Mouse (Mus musculus): ENCODE data around the gene Erich3. TPM values are rescaled to one million over a fixed set of nuclear protein-coding genes. Genes with fewer than 3 reads are reported as not detected.

Erich3 gene
- polyA plus RNA-seq, 3 experiments from 2014 or later, result not detected

GRCm38 (mm10) chr3:154682570-154682969, 18.9 kb downstream of the Erich3 start:
- ATAC-seq, result no peak

GRCm38 (mm10) chr3:154683667-154684066, 20.0 kb downstream of the Erich3 start:
- ATAC-seq, result peak; percentile 68

- no peak for ATAC-seq
Observed at GRCm38 (mm10) chr3:154690260-154690659, 26.6 kb downstream of the Erich3 start.

GRCm38 (mm10) chr3:154691897-154692571, 28.4 kb downstream of the Erich3 start:
- ATAC-seq, result no peak

DNA sequence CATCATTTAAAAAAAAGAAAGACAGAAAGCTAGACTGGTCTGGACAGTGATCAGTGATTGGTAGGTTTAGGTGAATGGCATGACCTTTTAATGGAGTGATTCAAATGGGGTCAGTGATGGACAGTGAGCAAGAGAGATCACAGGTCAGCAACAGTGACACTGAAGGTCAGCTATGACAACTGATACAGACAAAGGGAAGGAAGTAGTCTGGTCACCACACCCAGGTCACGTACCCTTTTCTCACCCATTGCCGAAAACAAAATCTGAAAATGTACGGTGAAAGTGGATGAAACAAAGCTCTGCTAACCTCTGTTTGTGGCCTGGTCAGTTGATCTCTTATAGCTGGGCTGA, 28.9 kb downstream of the Erich3 start:
- ATAC-seq, result no peak

GRCm38 (mm10) chr3:154693902-154694301, 30.2 kb downstream of the Erich3 start:
- ATAC-seq, result peak; percentile 52

GRCm38 (mm10) chr3:154696611-154697010, 33.0 kb downstream of the Erich3 start:
- no peak for ATAC-seq

- no peak for ATAC-seq
Observed at GRCm38 (mm10) chr3:154698907-154699306, 35.2 kb downstream of the Erich3 start.

DNA sequence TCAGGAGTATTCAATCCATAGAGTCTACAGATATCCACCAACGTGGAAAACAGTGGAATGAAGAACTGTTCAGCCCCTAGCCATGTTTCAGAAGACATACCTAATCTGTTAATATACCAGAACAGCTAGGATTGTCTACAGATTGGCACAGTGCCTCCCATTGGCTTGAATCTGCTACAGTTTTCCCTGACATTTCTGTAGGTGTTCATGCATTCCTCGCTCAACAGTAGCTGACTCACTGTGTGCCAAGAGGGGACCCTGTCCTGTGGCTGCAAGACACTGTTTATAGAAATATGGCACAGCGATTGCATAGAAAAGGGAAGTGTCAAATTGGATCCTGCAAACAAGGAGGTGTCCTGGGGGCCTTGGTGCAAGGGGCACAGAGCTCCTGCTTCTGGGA, 36.6 kb downstream of the Erich3 start:
- no peak for ATAC-seq

- no peak for ATAC-seq
Observed at GRCm38 (mm10) chr3:154700735-154701134, 37.1 kb downstream of the Erich3 start.

- no peak for ATAC-seq
Observed at GRCm38 (mm10) chr3:154704755-154705154, 41.1 kb downstream of the Erich3 start.

DNA sequence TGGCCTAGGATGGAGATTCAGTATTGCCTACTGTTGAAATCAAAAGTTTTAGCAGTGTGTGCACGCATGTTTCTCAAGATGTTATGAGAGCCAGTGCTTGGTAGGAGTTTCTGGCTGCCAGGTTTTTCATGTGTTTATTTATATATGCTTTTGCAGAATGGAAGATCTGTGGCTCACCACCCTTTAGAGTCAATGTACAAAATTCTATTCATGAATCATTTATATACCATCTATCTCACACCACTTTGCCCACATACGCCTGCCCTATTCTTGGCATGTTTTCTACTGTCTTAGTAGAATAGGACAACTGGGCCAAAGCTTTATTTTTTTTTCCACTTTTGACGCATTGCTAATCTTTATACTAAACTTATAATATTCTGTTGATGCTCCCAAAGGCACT, 44.5 kb downstream of the Erich3 start:
- no peak for ATAC-seq

DNA sequence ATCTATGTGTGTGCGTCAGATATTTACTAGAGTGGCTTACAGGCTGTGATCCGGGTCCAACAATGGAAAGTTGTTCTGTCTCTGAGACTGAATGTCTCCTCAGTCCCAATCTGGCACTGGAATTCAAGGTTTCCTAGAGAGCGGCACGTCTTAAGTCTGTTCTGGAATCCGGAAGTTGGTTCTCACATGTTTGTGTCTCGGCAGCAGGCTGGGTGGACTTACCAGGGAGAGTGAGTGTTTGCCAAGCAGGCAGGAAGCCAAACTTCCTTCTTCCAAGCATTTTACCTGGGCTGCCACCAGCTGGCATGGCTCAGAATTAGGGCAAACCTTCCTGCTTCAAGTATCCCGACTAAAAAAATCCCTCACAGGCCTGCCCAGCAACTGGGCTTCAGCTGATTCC, 59.5 kb downstream of the Erich3 start:
- ATAC-seq, result no peak

DNA sequence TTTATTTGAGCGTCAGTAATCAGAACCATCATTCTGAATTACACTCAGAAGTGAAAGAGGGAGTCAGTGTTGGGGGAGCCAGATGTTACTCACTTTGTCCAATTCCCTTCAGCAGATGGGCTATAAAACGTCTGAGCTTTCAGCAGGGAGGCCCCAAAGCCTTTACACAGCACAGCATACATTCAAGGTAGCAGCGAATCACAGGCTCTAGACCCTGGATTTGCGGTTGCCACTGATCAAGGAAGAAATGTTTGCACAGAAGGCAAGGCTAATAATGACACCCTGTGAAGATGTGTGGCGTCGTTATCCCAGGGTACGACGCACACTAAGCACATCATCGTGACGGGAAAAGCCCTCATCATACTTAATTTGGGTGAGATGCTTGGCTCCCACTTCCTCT, 67.8 kb downstream of the Erich3 start:
- ATAC-seq, result no peak

DNA sequence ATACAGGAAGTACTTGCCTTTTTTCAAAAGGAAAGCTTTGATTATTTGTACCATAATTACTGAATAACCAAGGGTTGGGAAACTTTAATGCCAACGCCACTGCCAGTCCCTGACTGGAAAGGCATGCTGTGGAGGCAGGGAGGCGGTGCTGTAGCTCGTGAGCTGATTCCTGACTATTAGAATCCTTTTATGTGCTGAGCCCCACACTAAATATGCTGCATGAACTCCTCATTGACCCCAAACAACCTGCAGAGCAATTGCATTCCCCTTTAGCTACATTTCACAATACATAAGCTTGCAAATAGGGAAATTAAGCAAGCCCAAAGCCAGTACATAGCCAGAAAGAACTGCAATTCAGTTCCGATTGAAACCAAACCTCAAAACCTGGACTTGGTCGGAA, 77.8 kb downstream of the Erich3 start:
- ATAC-seq, result no peak

- no peak for ATAC-seq
Observed at GRCm38 (mm10) chr3:154742927-154743326, 79.3 kb downstream of the Erich3 start.

DNA sequence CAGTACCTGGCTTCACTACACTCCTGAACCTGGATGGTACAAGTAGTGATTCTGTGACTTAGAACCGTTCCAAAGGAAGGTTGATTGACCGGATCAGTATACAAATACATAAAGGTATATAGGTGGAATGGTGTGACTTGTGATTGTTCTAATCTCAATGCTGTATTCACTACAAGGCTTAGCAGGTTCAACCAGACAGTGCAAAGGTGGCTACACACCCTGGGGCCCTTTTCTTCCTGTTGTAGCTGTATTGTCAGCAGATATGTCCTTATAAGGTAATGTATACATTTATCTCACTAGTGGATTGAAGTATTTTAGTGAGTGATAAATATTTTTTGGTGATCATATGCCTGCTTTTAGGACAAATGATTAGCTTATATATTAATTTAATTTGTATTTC, 80.7 kb downstream of the Erich3 start:
- ATAC-seq, result no peak

DNA sequence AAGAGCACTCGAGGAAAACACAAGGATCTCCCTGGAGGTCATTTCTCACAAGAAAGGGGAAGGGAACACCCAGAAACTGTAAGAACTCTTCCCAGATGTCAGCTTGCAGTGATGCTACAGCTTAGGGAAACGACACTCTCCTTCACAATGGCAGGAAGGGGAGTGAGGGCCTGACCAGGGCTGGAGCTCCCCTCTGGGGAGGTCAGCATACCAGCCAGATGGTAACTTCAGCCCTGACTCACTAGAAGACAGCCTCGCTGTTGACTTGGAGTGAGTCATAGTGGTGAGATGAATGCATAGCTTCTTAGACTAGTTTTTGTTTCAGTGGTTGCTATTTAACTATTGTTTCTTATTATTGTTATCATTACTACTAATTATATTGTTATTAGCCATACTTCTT, 90.8 kb downstream of the Erich3 start:
- no peak for ATAC-seq

DNA sequence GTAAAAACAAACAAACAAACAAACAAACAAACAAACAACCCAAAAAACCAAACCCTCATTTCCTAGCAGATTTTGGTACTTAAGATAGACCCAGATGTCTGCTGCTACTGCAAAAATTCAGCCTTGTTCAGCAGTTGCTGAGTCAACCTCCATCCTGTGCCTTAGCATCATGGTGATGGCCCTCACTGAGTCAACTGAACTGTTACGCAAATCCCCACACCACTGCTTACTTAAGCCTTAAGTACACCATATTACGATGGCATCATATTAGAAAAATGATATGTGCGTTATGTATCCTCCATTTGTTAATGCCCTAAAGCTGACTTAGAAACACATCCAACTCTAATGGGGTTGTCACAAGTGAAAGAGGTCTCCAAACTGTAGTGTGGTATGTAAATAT, 91.6 kb downstream of the Erich3 start:
- ATAC-seq, result no peak

GRCm38 (mm10) chr3:154758089-154758488, 94.4 kb downstream of the Erich3 start:
- ATAC-seq, result no peak

DNA sequence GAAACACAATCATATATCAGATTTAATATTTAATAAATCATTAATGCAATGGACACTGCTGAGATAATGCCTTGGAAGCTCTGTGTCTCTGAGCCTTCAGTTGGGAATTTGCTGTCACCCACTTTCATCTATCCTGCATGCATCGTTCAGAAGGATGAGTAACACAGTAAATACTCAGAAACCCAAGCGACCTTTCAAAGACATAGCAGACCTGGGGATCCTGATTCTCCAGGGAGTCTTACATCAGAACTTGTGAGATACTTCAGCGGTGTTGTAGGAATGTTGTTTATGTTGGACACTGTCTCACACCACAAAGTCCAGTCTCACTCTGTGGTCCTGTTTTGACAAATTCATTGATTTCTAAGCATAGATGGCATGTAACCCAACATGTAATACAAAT, 97.4 kb downstream of the Erich3 start:
- no peak for ATAC-seq

- ATAC-seq, result no peak
Observed at GRCm38 (mm10) chr3:154763374-154763773, 99.7 kb downstream of the Erich3 start.

- ATAC-seq, result no peak
Observed at GRCm38 (mm10) chr3:154764115-154764514, 100.5 kb downstream of the Erich3 start.

DNA sequence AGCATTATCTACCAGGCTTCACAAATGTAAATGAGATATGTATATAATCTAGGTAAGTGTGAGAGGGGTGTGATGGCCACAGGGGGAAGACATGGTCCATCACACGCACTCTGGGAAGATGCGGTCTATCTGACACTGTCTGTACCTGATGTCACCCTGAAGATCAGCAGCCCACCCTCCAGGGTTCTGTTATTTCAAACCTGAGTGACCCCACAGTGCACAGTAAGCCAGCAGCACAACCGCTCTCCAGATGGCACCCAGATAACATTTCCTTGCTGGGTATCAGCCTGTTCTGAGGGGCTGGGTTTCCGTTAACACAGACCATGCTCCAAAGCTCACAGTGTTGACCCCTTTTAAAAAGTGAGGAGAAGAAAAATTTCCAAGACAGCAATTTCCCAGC, 102.7 kb downstream of the Erich3 start:
- ATAC-seq, result no peak

GRCm38 (mm10) chr3:154771651-154772050, 108.0 kb downstream of the Erich3 start:
- ATAC-seq, result no peak
